Mouse (Mus musculus): ENCODE measurements around the gene 4933403O08Rik. TPM values are rescaled to one million over a fixed set of nuclear protein-coding genes. Genes with fewer than 3 reads are reported as not detected.

Gene 4933403O08Rik
- polyA plus RNA-seq (2015; fragmentation: Nextera tagmentation; extraction: Ambion mirVana) = not detected in 2 replicates

- no peak for DNase-seq (ENCODE audit: low spot score)
Measured at GRCm38 (mm10) chrX:112238749-112239148, at the start of gene 4933403O08Rik. TSS of gene 4933403O08Rik (plus strand) at chrX:112239049.

- DNase-seq (ENCODE audit: low spot score) = no peak
Measured at GRCm38 (mm10) chrX:112242916-112243315, 4.1 kb downstream of the 4933403O08Rik start.

GRCm38 (mm10) chrX:112255513-112255912 lies 16.7 kb downstream of the 4933403O08Rik start:
- no peak for DNase-seq (ENCODE audit: low spot score)

- no peak for DNase-seq (ENCODE audit: low spot score)
Measured at GRCm38 (mm10) chrX:112273550-112273949, 34.7 kb downstream of the 4933403O08Rik start.

Other genes starting within 250 kb of the 4933403O08Rik start
- not detected in 2 replicates for gene Tex16, start 228.0 kb upstream of the 4933403O08Rik start, polyA plus RNA-seq (2015; fragmentation: Nextera tagmentation; extraction: Ambion mirVana)
- 48.1 and 53.1 TPM in 2 replicates for gene Apool, start 72.3 kb downstream of the 4933403O08Rik start, polyA plus RNA-seq (2015; fragmentation: Nextera tagmentation; extraction: Ambion mirVana)
- not detected in 2 replicates for gene Satl1, start 167.7 kb downstream of the 4933403O08Rik start, polyA plus RNA-seq (2015; fragmentation: Nextera tagmentation; extraction: Ambion mirVana)

All from thymus, postnatal 0 days (tissue).